Mouse (Mus musculus) E14TG2a.4 (cell line): ENCODE measurements around the gene Tmem222.

Experiments used
- H3K27me3 ChIP-seq: 2 replicates; pipeline ENCODE4 v1.6.1; 2014; ENCODE audit warnings: low read length, control low read depth; ENCODE audit not compliant: insufficient read depth
- H3K36me3 ChIP-seq: 2 replicates; pipeline ENCODE4 v1.6.1; 2014; ENCODE audit warnings: low read length, control low read depth; ENCODE audit not compliant: insufficient read depth
- H3K4me1 ChIP-seq: replicated peaks from 2 replicates; pipeline ENCODE4 v1.6.1; 2014; ENCODE audit warnings: low read depth, low read length, control low read depth
- H3K4me3 ChIP-seq: replicated peaks from 2 replicates; pipeline ENCODE4 v1.5.1; 2014; ENCODE audit warnings: mild to moderate bottlenecking, low read length
- H3K9me3 ChIP-seq: 2 replicates; pipeline ENCODE4 v1.6.1; 2014; ENCODE audit warnings: low read length, control low read depth
- CTCF ChIP-seq: conservative IDR thresholded peaks from 2 replicates; pipeline ENCODE4 v1.5.1; 2014; ENCODE audit warnings: low read length
- NANOG ChIP-seq: IDR thresholded peaks from 2 replicates; pipeline ENCODE4 v1.6.1; 2014; ENCODE audit warnings: borderline replicate concordance, low read length, mixed read lengths
- POU5F1 ChIP-seq: IDR thresholded peaks from 2 replicates; pipeline ENCODE4 v1.6.1; 2014; ENCODE audit warnings: low read length, borderline replicate concordance

Tmem222 gene

GRCm38 (mm10) chr4:133262375-133262765, 15.2 kb downstream of the Tmem222 start:
- Histone ChIP-seq H3K9me3 (no peaks in the 10 kb centered on the region), H3K36me3 (peaks cover 28% of the 10 kb centered on the region), H3K27me3 (peaks cover 14% of the 10 kb centered on the region), H3K4me1 (peaks cover 55% of the 10 kb centered on the region), H3K4me3 (peak overlapping the region; percentile 57)
- TF ChIP-seq NANOG (no peak), POU5F1 (no peak), CTCF (no peak)

DNA sequence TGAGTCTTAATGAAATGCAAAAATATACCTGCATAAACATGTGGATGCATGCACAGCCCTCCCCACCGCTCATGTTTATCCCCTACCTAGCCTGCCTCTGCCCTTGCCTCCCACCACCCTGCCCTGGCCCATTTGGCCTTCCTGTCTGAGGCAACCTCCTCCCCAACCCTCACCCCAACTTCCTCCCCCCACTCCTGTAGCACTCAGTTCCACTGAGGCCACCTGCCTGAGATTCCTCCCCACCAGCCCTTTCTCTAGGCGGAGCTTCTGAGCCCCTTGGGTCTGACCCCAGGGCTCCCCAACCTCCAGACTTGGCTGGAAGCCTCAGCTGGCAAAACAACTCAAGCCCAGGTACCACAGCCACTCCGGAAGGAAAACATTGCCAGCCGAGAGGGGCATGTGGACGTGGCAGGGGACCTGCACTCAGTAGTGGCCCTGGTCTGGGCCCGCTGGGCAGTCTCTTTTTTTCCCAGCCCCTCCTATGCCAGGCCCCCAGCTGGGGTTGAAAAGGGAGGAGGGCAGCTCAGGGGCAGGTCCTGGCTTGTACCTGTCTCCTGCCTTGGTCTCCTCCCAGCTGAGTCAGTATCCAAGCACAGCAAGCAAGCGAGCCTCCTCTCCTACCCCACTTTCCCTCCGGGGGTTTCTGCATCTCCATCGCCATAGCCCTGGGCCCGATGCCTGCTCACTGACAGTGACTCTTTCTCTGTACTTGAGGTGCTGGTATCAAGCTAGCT, 15.8 kb downstream of the Tmem222 start:
- TF ChIP-seq NANOG, result no peak
- no peak for TF ChIP-seq POU5F1
- TF ChIP-seq CTCF, result no peak
- Histone ChIP-seq H3K27me3 (peaks cover 14% of the 10 kb centered on the region), H3K4me3 (peak overlapping the region; percentile 57), H3K4me1 (peaks cover 60% of the 10 kb centered on the region), H3K36me3 (peaks cover 22% of the 10 kb centered on the region), H3K9me3 (no peaks in the 10 kb centered on the region)

- Histone ChIP-seq H3K36me3 (0 out of 2 replicates have a peak, but pooled peaks cover 3% of the 10 kb centered on the region), H3K4me1 (peaks cover 53% of the 10 kb centered on the region), H3K27me3 (peaks cover 50% of the 10 kb centered on the region), H3K4me3 (peak overlapping the region; percentile 69), H3K9me3 (no peaks in the 10 kb centered on the region)
- TF ChIP-seq NANOG (no peak), POU5F1 (no peak), CTCF (no peak)
Observed at GRCm38 (mm10) chr4:133257798-133258408, 19.7 kb downstream of the Tmem222 start.

- H3K27me3 ChIP-seq, result peaks cover 57% of the 10 kb centered on the region
- H3K4me1 ChIP-seq, result peaks cover 47% of the 10 kb centered on the region
- H3K9me3 ChIP-seq, result no peaks in the 10 kb centered on the region
- H3K36me3 ChIP-seq, result 0 out of 2 replicates have a peak, but pooled peaks cover 3% of the 10 kb centered on the region
- H3K4me3 ChIP-seq, result peak overlapping the region; percentile 69
- TF ChIP-seq POU5F1 (no peak), NANOG (no peak), CTCF (no peak)
Observed at GRCm38 (mm10) chr4:133257230-133257629, 20.4 kb downstream of the Tmem222 start.

GRCm38 (mm10) chr4:133256820-133257219, 20.8 kb downstream of the Tmem222 start:
- no peaks in the 10 kb centered on the region for H3K9me3 ChIP-seq
- peaks cover 45% of the 10 kb centered on the region for H3K4me1 ChIP-seq
- peak overlapping the region; percentile 69 for H3K4me3 ChIP-seq
- peaks cover 61% of the 10 kb centered on the region for H3K27me3 ChIP-seq
- TF ChIP-seq POU5F1, result no peak
- no peak for TF ChIP-seq NANOG
- no peak for TF ChIP-seq CTCF
- H3K36me3 ChIP-seq, result 0 out of 2 replicates have a peak, but pooled peaks cover 3% of the 10 kb centered on the region

- 0 out of 2 replicates have a peak, but pooled peaks cover 3% of the 10 kb centered on the region for H3K36me3 ChIP-seq
- H3K4me3 ChIP-seq, result no peak overlapping the region
- no peaks in the 10 kb centered on the region for H3K9me3 ChIP-seq
- H3K4me1 ChIP-seq, result peaks cover 45% of the 10 kb centered on the region
- TF ChIP-seq NANOG (no peak), CTCF (no peak), POU5F1 (no peak)
- peaks cover 74% of the 10 kb centered on the region for H3K27me3 ChIP-seq
Observed at GRCm38 (mm10) chr4:133255392-133255791, 22.2 kb downstream of the Tmem222 start.

DNA sequence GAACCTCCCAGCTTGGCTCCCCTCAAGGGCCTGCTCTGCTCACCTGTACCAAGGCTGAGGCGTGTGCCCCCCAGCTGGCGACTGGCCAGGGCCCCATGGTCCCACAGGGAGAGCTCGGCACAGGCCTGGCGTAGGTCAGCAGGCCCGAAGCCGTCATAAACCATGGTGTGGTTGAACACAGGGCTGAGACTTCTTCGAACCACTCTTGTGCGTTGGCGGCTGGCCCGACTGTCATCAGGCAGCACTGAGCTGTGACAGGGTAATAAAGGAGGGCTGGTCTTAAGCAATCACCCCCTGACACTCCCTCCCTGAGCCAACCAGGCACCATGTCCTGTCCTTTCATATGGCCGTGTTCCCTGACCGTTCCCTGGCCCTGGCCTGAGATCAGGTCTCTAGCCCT, 24.2 kb downstream of the Tmem222 start:
- Histone ChIP-seq H3K4me3 (no peak overlapping the region), H3K36me3 (0 out of 2 replicates have a peak, but pooled peaks cover 3% of the 10 kb centered on the region), H3K27me3 (peaks cover 81% of the 10 kb centered on the region), H3K4me1 (peaks cover 48% of the 10 kb centered on the region), H3K9me3 (no peaks in the 10 kb centered on the region)
- TF ChIP-seq NANOG (no peak), POU5F1 (no peak), CTCF (no peak)

DNA sequence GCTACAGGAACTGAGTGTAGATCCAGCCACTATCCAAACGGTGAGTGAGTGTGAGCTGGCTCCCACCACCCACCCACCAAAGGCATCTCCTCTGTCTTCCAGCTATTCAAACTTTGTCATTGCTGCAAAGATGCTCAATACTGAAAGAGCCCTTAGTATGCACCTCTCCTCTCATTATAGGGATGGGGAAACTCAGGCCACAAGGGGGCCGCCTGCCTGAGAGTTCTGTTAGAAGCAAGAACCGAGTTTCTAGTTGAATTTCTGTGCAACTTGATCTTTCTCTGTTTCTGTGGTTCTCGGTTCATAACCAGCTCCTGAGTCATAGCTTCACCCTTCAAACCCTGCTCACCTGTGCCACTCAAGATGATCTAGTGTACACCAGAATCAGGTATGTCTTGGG, 25.5 kb downstream of the Tmem222 start:
- no peaks in the 10 kb centered on the region for H3K9me3 ChIP-seq
- H3K27me3 ChIP-seq, result peaks cover 89% of the 10 kb centered on the region
- H3K36me3 ChIP-seq, result 0 out of 2 replicates have a peak, but pooled peaks cover 3% of the 10 kb centered on the region
- no peak overlapping the region for H3K4me3 ChIP-seq
- peaks cover 48% of the 10 kb centered on the region for H3K4me1 ChIP-seq
- TF ChIP-seq NANOG (no peak), CTCF (peak; percentile 13; the same call in 1 of the 2 replicates)
